Mouse (Mus musculus) ovary, postnatal 10 days (tissue): ENCODE measurements at regions not wholly inside any gene's neighbourhood (a gene's known extent, or its start where the extent isn't known, plus 50 kb on each side); places are given as distances from the start of the nearest gene placed in this dataset.
"Not testable (repeated sequence)": the region's sequence is repeated elsewhere in the genome, so short reads cannot be mapped to it uniquely, and the experiment has no call there.

Experiments
- DNase-seq: peaks from one replicate; pipeline ENCODE4 v3.0.0; 2022; ENCODE audit warnings: low spot score

DNA sequence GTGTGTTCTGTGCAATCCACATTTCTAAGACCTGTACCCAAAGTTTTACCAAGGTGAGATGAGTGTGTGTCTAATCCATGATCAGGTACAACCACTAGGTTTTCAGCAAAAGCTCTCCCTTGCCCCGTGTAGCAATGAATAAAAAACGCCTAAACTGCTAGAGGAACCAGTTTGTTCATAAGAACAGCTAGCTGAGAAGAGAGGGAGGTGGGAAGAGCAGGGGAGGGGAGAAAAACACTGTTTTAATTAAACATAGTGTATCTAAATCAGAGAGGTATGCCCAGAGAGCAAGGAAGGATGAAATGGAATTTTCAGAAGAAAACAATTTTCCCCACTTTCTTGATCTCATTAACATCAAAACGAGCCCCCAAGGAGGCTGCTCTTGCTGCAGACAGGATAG, 368.5 kb upstream of the Zfp703 start:
- no peak for DNase-seq

DNA sequence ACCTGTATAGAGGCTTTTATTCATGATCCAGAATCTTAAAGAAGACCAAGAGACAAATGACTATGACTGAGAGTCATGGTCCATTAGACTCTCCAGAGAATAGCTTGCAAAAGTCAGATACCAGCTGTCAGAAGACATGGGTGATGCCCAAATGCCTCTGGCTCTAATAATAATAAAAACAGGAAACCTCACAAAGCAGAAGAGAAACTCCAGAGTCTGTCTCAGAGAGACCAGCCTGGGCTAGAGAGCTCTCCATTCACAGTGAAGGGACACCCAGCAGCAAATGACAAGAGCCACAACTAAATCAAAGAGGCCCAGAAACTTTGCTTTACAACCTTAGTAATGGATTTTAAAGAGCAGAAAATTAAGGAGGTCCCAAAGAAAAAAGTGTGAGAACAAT, 365.0 kb upstream of the Zfp703 start:
- DNase-seq = no peak

DNA sequence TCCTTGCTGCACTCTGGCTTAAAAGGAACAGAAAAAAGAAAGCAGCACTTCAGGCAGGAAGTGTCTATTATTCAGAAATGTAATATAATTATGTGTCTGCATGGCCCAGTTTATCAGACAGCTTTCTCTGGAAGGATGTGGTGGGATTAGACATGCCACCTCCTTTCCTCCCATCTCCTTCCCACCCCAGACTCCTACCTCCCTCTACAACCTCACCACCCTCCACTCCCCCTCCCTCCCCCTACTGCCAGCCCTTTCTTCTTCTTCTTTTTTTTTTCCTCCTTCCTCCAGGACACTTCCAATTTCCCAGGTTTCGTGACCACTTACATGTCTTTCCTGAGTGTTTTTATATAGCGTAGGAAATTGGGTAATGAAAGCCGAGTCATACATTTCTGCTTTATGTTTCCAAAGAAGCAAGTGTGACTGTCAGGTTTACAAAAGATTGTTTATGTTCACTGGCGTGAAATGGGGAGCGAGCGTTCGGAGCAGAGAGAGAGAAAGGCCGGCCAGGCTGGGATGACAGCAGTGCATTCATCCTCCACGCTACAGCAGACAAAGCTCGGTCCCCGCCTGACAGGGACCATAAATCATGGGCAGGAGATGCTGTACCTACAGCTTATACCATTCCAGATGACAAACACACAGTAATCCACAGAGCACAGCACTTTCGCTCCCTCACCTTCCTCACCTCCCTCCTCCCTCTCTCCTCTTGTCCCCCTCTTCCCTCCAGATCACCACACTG, 354.6 kb upstream of the Zfp703 start:
- no peak for DNase-seq

DNA sequence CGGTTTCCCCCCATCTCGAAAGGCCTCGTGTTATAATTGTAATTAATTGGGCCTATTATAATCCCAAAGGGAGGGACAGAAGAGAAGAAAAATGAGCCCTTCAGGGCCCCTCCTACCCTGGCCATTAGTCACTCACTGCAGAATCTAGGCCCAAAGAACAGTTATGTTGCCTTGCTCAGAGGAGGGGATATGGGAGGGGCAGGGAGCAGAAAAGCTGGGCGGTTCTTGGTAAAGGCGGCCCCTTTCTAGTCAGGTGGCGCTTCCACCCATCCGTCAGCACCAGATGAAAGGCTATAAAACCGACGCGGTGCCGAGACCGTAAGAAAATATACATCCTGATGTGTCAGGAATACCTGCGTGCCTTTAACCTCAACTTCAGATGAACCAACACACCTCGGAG, 350.9 kb upstream of the Zfp703 start:
- DNase-seq = no peak

DNA sequence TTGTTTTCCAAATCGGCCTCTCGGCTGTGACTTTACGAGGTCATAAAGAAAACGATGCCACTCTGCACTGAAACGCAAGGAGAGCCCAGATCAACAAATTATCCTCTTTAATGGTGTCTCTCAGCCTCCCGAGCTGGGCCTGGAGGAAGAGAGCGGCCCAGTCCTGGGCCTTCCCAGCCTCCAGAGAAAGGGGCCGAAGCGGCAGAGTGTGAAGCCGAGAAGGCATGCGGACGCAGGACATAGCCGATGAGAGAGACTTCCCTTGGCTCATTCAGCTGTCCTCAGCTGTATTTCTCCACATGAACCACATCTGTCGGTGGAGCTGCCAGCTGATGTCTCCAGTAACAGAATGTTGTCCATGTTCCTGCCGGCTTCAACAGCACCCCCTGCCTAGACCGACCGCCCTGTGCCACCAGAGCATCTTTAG, 350.5 kb upstream of the Zfp703 start:
- DNase-seq = no peak

DNA sequence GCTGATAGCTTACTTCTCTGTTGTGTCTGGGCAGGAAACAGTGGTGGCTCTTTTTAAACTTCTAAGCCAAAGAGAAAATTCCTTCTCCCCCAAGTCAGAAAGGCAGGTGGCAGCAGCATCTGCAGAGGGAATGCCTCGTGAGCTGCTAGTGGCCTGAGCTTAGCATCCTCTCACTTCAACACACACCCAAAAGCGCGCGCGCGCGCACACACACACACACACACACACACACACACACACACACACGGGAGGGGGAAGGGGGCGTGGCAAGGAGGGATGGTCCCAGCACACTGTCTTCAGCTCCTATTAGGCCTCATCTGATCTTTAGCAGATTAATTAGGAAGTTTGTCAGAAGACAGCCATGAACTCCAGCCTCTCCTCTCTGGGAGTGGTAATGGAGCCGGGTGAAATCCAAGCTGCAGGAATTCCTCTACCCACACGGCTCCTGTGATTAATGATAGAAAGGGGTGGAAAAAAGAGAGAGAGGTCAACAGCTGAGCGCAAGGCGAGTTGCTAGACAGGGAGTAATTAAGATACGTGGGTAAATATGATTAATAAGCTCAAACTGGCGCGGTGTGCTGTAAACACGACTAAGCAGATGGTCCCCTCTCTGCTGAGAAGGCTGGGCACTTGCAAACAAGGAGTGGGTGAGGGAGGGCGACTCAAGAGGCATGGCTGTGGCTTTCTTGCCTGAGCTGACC, 349.8 kb upstream of the Zfp703 start:
- no peak for DNase-seq

DNA sequence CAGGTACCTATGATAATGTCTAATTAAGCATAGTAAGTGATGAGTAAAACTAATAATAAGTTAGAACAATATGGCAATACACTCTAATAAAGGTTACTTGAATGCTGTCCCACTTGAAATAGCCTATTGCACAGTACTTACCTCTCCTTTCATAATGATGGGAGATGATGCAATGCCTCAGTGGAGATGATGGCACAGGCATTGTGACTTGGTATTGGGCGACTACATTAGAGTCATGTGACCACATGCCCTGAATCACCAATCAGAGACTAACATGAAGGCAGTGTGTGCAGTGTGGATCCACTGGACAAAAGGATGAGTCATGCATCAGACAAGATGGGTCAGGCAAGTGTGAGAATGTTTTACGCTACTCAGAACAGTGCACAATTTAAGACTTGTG, 346.6 kb upstream of the Zfp703 start:
- DNase-seq = no peak

DNA sequence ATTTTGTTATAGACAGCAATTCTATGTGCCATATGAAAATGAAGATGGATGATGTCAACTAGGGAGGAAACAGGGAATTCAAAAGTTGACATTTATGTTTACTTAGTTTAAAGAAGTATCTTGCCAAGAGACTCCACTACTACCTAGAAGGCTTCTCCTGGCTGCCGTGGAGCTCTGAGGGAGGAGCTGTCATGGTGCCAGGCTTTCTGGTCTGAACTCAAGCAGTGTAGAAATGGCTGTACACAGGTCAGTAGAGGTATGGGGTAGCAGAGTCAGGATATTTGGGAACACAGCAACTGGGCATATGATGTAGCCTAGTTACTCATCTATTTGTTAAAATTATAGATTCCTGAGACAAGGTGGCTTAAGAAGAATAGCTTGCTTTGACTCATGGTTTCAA, 341.4 kb upstream of the Zfp703 start:
- no peak for DNase-seq

DNA sequence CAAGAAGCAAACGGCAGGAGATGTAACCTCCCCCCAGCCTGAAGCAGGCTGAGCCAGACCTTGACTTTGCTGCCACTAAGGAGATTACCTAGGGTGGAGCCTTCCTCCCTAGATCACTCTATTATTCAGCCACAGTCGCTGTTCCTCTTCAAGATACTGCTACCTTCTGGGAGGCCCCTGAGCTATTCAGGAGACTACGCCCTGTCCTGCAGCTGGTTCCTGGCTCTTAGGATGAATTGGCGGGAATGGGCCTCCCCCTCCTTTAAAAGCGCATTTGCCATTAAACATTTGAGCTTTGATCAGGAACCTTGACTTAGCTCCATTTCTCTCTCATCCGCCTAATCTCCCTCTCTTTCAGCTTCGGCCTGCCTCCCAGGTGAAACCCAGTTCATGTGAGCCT, 331.8 kb upstream of the Zfp703 start:
- DNase-seq = not testable (repeated sequence)

DNA sequence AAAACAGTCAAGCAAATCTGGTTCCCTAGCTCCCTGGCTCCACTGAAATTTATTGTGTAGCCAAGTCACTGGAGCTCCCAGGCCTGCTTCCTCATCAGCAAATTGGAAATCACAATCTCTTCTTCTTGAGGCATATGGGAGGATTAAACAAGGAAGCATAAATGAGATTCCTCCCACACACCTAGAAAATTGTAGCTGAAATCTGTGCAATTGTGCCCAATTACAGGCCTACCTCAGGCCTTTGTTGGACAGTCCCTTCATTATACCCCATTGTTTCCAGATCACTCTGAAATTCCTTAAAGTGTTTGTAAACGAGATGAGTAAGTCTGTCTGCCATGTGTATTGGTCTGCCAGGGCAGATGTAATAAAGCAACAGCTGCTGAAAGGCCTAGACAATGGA, 326.8 kb upstream of the Zfp703 start:
- no peak for DNase-seq

DNA sequence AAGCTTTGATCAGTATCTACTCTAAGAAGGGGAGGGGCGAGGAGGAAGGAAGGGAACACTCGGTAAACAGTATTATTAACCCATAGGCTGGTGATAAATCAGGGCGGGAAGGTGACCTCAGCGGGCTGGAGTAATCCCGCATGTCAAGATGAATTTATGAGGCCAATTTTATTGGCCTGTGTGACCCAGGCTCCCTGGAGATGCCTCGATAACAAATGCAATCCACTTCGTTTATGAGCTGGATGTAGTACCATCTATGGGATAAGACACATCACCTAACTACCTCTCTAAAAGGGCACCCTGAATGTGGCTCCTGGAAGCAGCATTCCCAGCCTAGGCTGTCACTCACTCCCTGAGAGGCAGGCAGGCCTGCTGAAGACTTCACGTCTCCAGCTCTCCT, 321.2 kb upstream of the Zfp703 start:
- no peak for DNase-seq

DNA sequence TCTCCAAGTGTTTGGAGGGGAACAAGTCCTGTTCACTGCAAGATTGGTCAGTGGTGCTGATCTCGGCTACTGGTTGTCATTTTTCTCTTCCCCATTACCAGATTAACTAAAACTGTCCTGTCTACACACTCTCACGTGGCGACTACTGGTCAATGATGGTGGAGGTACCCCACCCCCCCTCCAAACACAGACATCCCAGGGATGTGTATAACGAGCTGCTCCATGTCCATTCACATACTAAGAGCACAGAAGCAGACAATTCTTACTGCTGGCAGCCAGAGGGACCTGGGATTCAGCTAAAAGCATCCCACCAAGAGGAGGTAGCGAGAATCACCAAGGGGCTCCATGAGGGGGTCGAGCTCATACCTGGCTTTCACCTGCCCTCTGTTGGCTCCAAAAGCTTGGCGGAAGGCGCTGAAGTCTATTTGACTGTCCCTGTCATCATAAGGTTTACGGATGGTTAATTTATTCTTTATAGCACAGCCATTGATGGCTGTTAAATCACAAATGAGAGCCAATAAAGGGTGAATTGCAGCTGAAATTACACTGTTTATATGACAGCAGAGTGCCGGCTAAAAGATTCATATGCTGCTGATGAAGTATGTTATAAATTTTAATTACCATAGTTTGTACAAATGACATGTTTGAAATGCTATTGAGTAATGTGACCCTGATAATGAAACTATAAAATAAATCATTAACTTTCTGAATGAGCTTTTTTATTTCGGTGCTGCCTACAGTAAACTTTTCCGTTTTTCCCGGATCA, 320.6 kb upstream of the Zfp703 start:
- DNase-seq = no peak

DNA sequence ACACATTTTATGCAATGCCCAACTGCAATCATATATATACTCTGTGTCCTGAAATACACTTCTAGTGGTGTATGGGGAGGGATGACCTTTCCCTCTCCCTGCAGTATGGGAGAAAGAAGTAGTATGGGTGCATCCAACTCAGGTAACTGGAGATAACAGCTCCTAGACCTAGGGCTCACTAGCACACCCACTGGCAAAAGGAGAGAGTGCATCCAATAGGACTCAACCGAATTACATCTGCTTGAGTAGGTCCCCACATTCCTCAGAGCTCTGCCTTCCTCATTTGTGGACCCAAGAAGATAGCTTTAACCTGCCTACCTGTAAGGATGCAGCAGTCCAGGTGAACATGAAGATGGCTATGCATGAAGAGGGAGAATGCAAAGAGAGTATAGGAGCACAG, 317.7 kb upstream of the Zfp703 start:
- DNase-seq = no peak

DNA sequence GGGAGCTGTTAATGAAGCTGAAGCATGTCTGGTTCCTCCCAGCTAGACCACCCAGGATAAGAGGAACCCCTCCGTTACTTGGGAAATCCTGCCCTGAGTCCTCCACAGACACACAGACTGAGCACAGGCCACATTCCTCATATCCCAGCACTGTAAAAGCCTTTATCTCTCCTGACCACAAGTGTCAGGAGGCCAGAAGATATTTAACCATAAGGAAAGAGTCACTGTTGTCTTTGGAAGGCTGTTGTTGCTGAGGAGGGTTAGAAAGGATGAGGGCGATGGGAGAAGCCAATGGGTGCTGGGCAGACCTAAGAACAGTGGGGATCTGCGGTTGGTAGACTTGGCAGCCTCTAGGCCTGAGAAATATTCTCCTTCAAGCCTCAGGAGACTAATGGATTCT, 307.6 kb upstream of the Zfp703 start:
- no peak for DNase-seq

DNA sequence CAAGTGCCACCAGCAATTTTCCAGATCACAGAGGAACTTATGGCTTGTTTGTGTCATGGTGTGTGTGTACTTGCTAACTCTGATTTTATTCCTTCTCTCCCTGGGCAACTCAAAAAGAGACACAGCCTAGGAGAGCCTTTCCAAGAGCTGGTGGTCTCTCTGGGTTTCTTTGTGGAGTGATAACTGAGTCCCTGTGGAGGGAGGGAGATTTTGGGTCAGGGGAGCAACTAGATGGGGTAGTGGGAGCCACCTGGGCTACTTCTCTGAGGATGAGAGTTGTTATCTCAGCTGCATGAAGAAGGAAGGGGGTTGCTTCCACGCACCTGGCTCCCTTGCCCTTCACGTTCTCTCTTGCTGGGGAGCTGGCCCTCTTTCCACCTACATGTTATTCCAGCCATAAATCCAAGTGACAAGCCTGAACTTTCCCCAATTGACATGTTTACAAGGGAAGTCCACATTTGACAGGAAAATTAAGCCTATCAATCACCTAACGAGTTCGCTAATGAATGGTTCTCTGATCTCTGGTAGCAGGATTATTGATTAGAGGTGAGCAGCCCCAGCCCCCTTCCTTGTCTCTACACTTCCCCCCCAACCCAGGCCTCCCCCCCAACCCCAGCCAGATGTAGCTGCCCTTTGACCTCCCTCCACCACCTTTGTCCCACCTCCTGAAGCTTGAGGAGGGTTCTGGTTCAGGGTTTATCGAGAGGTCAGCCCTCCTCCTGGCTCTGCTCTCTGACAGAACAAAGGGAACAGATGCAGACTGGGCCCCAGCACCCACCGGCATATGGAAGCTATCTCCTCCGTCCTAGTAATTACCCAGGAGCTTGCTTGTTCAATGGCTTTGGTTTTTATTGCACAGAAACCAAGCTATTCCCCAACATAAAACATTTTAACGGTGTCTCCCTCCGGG, 304.4 kb upstream of the Zfp703 start:
- no peak for DNase-seq

DNA sequence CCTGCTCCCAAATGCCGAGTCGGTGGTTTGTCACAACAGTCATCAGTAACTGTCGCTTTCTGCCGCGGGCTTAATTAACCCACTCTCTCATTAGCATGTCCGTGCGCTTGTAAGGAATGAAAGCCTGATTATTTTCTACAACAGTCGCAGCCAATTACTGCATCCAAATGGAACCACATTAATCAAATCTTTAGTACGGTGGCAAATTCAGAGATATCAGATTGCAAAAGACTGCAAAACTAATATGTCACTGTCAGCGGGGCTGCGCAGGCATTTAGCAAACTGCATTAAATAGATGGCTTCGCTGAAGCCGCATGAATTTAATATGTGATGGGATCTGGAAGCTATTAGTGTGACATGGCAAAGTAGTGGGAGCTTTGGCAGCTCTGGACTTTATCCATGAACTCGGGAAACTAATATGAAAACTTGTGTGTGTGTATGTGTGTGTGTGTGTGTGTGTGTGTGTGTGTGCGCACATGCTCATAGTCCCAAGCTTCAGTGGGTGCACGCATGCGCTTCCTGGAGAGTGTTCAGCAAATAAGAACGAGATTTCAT, 299.5 kb upstream of the Zfp703 start:
- no peak for DNase-seq

DNA sequence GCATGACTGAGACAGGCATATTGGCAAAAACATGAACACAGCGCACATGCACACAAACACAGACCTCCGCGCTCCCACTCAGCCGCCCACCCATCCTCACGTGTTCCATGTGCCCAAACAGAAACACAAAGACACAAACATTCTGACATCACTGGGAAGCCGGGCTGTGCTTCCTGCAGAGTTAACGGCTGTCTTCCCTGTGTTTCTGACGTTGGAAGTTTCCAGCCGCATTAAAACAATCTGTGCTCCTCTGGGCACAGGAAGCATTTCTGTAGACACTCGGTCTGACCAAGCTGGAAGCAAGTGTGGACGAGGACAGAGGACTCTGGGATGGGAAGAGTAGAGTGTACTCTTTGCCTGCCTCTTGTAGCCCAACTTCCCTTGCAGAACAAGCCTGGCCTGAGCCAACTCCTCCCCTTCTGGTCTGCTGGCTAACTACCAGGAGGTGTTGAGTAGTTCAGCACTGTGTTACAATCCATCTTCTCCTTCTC, 296.2 kb upstream of the Zfp703 start:
- no peak for DNase-seq

DNA sequence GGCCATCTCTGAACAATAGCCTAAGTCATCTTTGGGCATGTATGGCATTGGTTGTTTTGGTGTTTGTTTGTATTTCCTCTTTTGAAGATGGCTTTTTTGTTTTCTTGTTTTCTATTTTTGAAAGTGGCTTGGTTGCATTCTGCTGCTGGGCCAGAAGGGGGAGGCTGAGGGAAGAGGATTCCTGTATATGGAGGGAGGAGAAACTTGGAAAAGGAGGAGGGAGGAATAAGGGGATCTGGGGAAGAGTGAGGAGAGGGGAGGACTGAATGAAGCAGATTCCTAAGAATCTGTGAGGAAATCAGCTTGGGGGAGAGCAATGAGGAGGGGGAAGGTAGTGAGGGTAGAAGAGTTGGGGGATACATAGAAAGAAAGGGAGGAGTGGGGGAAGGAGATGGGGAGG, 290.0 kb upstream of the Zfp703 start:
- no peak for DNase-seq

DNA sequence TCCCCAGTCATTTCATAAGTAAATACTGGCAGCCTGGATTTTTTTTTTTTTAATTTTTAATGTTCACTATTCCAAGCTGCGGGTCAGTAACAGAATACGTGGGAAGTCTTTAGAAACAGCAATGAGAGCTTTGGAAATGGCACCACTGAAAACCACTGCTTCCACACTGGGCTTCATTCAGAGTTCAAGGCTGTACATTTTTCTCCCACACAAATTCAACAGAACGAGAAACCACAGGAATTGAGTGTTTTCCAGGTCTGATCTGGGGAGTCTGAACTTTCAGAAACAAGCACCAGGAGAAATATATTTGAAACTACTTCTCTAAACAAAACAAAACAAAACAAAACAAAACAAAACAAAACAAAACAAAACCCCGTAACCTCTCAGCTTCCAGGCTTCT, 289.1 kb upstream of the Zfp703 start:
- no peak for DNase-seq

DNA sequence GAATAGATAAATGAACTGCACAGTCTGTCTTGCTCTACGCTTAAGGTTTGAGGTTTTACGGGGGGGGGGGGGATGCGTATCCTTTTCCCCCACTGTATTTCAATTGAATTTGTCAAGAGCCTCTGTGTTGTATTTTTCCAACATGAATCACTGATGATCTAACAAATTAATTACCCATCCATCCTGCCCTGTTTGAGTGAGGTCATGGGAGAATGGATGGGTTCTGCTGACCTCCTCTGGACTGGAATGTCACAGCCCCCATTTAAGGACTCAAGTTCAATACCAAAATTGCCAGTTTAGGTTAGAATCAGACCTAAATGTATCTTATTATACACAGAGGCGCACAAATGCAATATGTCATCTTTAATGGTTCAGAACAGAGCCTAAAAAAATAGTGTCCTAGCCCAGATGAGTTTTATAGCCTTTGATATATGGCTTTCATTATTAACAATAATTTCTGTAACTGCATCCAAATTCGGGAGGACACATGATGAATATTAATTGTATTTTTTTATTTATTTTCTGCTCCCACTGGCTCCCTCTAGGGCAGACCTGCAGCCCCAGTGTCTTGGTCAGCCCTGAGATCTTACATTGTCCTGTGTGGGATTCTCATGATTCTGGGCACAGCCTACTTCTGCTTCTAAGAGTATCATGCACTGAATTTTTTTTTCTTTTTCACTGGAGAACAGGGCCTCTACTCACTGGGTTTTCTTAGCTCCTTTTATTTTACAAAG, 288.2 kb upstream of the Zfp703 start:
- DNase-seq = no peak
